Mouse (Mus musculus) MEL (cell line): ENCODE results near the gene Acot7.

Experiments used
- ELF1 ChIP-seq: IDR thresholded peaks from 2 replicates; pipeline ENCODE4 v1.6.1; 2014; ENCODE audit warnings: low read depth, mild to moderate bottlenecking, inconsistent platforms, low read length, improper control_type of control experiment, moderate library complexity
- EP300 ChIP-seq, 2 experiments: IDR thresholded peaks; 2 replicates each; pipeline ENCODE4 v1.6.1; 2011; ENCODE audit warnings: improper control_type of control experiment in 2 of 2, low read length in 2 of 2, low read depth in 1 of 2, mild to moderate bottlenecking in 1 of 2
- GABPA ChIP-seq: IDR thresholded peaks from 2 replicates; pipeline ENCODE4 v1.6.1; 2012; ENCODE audit warnings: low read depth, mild to moderate bottlenecking, inconsistent platforms, low read length, improper control_type of control experiment, moderate library complexity
- JUND ChIP-seq: IDR thresholded peaks from 2 replicates; pipeline ENCODE4 v1.6.1; 2011; ENCODE audit warnings: low read depth, mild to moderate bottlenecking, improper control_type of control experiment, low read length
- MEF2A ChIP-seq: IDR thresholded peaks from 2 replicates; pipeline ENCODE4 v1.6.1; 2014; ENCODE audit warnings: low read depth, mild to moderate bottlenecking, inconsistent platforms, low read length, improper control_type of control experiment; ENCODE audit not compliant: poor library complexity, insufficient replicate concordance, severe bottlenecking; ENCODE audit errors: extremely low read depth
- MXI1 ChIP-seq: IDR thresholded peaks from 2 replicates; pipeline ENCODE4 v1.6.1; 2011; ENCODE audit warnings: mild to moderate bottlenecking, low read depth, low read length, improper control_type of control experiment
- POLR2A ChIP-seq, 2 experiments: IDR thresholded peaks; 2 replicates each; pipeline ENCODE4 v1.6.1; 2011 to 2012; ENCODE audit warnings: low read length in 2 of 2, mild to moderate bottlenecking in 2 of 2, control low read depth in 1 of 2, improper control_type of control experiment in 1 of 2, low read depth in 1 of 2, moderate library complexity in 1 of 2; ENCODE audit not compliant: control insufficient read depth in 1 of 2, insufficient read depth in 1 of 2, poor library complexity in 1 of 2
- ZC3H11A ChIP-seq: IDR thresholded peaks from 2 replicates; pipeline ENCODE4 v1.6.1; 2012; ENCODE audit warnings: low read depth, mild to moderate bottlenecking, inconsistent platforms, low read length, improper control_type of control experiment

DNA sequence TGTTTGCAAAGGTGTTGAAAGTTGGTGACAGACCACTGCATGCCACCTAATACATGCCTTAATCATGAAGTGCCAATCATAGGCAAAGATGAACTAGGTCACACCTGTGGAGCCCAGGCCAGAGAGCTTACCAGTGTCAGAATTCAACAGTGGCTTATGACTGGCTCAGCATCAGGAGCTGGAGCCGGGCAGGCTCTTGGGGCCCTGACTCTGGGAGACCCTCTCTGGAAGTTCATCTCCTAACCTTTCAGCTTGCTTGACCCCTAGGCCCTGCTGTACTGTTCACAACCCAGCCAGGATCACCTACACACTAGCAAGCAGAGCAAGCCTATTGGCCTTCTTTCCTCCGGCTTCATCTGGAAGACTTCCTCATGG lies 41.1 kb upstream of the Acot7 start:
- TF ChIP-seq ZC3H11A (no peak), MEF2A (no peak), GABPA (no peak), MXI1 (no peak), ELF1 (no peak), JUND (no peak), EP300 (IDR thresholded peaks at IDR 0.05; ENCODE audit: low read depth in 1 of 2, low read length in 2 of 2) (no peak), POLR2A (IDR thresholded peaks at IDR 0.05; ENCODE audit: control insufficient read depth in 1 of 2, insufficient read depth in 1 of 2, low read depth in 1 of 2, low read length in 2 of 2, poor library complexity in 1 of 2) (no peak)
